Mouse (Mus musculus) adipocyte (in vitro differentiated cells): ENCODE measurements around the gene Fgf23.

Experiments
- DNase-seq: peaks from one replicate; pipeline ENCODE4 v3.0.0-alpha.2; 2016; ENCODE audit warnings: low spot score

Fgf23 gene

GRCm38 (mm10) chr6:127114753-127115456 lies 42.2 kb downstream of the Fgf23 start:
- DNase-seq: no peak

GRCm38 (mm10) chr6:127122221-127122806 lies 49.6 kb downstream of the Fgf23 start:
- DNase-seq: peak; percentile 48

GRCm38 (mm10) chr6:127122996-127123395 lies 50.3 kb downstream of the Fgf23 start:
- no peak for DNase-seq

GRCm38 (mm10) chr6:127123506-127123905 lies 50.8 kb downstream of the Fgf23 start:
- no peak for DNase-seq

- DNase-seq: no peak
Observed at GRCm38 (mm10) chr6:127129659-127130058, 57.0 kb downstream of the Fgf23 start.

GRCm38 (mm10) chr6:127130377-127130776 lies 57.7 kb downstream of the Fgf23 start:
- DNase-seq: no peak
